Mouse (Mus musculus) spleen, adult 2 months (tissue): ENCODE results near the gene Slc28a1.

Experiments used
- CTCF ChIP-seq: fragments of 200-500 bp; IDR thresholded peaks from 2 replicates; pipeline ENCODE4 v1.5.1; 2011; ENCODE audit warnings: mild to moderate bottlenecking, inconsistent platforms; ENCODE audit not compliant: insufficient read depth, insufficient read length, insufficient replicate concordance; ENCODE audit errors: extremely low read depth
- POLR2A ChIP-seq: fragments of 200-500 bp; IDR thresholded peaks from 2 replicates; pipeline ENCODE4 v1.6.1; 2011; ENCODE audit warnings: low read depth, low read length, inconsistent platforms

- no peak for TF ChIP-seq POLR2A
- TF ChIP-seq CTCF: no peak
These were observed 25.2 kb downstream of the Slc28a1 start for GRCm38 (mm10) chr7:81139671-81140404.
